Mouse (Mus musculus) adrenal gland, postnatal 25 days (tissue): ENCODE measurements around the gene Zbtb7a. TPM values are rescaled to one million over a fixed set of nuclear protein-coding genes. Genes with fewer than 3 reads are reported as not detected.
A peak's percentile ranks its signal among the peaks of the same experiment; 100 is the strongest.
"Not testable (repeated sequence)": the region's sequence is repeated elsewhere in the genome, so short reads cannot be mapped to it uniquely, and the experiment has no call there.

Experiments used
- DNase-seq: peaks from one replicate; pipeline ENCODE4 v3.0.0; 2021; ENCODE audit warnings: mixed read lengths
- total RNA-seq: library from RNA; stranded (reverse); gene quantifications from 2 replicates; pipeline ENCODE4 v1.2.3, GENCODE M21; 2021

Gene Zbtb7a
- total RNA-seq, 1 experiment from 2014 or later = 96.8 TPM

GRCm38 (mm10) chr10:81168521-81169244, 33.7 kb downstream of the Zbtb7a start:
- peak; percentile 87 for DNase-seq

- not testable (repeated sequence) for DNase-seq
Observed at GRCm38 (mm10) chr10:81169411-81169900, 34.4 kb downstream of the Zbtb7a start.

DNA sequence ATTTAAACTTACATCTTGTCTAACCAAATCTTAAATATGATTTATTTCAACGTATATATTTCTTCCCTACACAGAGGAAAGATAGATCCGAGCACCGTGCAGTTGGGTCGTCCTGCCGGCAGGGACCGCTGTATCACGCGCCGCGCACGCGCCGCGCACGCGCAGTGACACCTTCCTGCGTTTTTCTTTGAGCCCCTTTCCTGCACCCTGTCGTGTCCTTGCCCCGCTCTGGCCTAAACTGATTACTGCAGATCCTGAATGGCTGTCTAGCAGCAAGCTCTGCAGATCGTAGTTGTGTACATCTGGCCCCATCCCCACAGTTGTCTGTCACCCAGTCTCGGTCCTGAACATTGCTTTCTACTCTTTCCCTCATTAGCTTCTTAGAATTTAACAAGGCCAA, 38.1 kb downstream of the Zbtb7a start:
- DNase-seq = peak; percentile 87

DNA sequence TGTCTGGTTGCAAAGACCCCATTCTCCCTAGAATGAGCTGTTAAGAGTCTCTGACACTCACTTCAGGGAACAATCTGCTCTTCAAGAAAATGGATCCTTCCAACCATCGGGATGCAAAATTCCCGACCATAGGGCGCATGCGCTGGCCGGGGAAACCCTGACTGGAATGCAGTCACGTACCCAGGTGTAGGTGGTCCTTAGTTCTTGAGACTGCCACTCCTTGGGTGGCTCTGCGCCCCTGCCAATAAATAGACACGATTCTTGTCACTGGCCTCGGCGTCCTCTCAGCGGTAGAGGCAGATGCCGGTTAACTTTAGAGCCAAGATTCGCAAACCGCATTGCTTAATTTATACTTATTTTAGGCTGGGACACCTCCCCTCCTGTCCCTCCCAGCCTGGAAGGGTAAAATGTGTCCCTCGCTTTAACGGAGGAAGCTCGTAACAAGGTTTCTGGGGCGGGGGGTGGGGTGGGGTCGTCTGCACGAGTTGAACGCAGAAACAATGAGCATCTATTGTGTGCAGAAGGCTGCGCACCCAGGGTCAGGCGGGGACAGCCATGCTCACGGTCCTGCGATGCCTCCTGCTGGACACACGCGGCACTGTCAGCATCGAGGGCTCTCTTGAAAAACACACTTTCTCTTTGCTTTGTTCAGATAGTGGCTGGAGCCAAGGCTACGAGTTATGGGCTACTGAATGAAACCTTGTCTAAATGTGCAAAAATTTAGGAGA, 39.8 kb downstream of the Zbtb7a start:
- peak; percentile 88 for DNase-seq

- DNase-seq = not testable (repeated sequence)
Observed at GRCm38 (mm10) chr10:81175345-81175701, 40.3 kb downstream of the Zbtb7a start.

- no peak for DNase-seq
Observed at GRCm38 (mm10) chr10:81175936-81176465, 41.0 kb downstream of the Zbtb7a start.

DNA sequence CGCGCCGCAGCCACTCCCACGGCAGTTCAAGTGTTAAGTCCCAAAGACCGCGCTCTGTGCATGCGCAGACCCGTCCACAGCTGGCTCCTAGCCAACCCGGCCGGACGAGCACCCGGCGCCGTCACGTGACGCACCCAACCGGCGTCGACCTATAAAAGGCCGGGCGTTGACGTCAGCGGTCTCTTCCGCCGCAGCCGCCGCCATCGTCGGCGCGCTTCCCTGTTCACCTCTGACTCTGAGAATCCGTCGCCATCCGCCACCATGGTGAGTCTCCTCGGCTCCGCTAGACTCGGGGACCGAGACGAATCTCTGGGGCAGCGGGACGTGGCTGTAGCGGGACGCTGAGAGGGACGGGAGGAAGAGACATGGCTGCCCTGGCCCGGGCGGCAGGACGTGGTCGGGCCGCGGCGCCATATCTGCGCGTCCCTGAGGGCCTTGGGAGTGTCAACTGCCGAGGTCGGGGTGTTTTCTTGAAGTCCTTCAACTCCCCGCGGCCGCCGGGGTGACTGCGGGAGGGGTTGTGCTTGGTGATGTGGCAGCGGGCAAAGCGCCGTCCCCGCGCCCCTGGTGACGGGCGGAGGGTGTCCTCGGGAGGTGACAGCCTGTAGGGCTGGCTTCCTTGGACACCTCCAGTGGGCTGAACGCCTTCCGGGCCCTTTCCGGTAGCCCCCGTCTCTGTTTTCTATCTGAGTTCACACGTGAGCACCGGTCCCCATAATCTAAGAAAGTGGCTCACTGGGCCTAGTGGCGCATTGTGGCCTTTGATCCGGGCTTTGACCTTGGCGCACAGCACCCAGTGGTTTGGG, 41.6 kb downstream of the Zbtb7a start, which contains the start of gene Eef2:
TSS of gene Eef2 (plus strand) at position 166 of the 806 bp plus-strand sequence.
- peak; percentile 100 for DNase-seq

DNA sequence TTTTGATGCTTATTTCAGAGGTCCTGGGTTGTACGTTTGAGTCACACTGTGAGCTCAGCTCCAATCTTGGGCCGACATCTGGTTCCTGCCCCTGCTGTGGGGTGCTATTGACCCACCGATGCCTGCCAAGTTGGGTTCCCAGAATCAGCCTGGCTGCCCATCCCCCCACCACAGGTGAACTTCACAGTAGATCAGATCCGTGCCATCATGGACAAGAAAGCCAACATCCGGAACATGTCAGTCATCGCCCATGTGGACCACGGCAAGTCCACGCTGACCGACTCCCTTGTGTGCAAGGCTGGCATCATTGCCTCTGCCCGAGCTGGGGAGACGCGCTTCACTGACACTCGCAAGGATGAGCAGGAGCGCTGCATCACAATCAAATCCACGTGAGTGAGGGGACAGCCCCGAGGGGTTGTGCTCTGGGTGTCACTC, 42.5 kb downstream of the Zbtb7a start:
- DNase-seq = peak; percentile 59

DNA sequence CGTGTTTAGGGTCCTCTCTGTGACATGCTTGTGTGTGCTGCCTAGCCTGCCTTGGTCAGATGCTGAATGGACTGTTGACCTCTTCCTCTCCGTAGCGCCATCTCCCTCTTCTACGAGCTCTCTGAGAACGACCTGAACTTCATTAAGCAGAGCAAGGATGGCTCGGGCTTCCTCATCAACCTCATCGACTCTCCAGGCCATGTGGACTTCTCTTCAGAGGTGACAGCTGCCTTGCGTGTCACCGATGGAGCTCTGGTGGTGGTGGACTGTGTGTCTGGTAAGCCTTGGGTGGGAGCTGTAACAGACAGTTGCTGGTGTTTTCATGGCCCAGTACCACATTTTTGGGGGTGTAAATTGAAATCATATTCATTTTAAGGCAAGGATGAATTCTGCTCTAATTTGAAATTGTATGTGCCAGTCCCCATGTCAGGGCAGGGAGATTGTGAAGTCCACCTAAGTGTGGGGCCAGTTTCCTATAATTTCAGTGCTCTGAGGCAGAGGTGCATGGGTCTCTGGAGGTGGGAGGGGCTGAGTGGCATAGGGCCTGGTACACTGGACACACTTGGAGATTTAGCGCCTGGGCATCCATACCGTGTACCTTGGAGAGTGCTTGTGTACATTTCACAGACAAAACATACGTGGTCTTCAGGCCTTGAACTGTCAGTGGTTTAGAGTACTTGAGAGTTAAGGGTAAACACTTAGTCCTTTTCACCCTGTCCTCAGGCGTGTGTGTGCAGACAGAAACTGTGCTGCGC, 43.1 kb downstream of the Zbtb7a start:
- no peak for DNase-seq

DNA sequence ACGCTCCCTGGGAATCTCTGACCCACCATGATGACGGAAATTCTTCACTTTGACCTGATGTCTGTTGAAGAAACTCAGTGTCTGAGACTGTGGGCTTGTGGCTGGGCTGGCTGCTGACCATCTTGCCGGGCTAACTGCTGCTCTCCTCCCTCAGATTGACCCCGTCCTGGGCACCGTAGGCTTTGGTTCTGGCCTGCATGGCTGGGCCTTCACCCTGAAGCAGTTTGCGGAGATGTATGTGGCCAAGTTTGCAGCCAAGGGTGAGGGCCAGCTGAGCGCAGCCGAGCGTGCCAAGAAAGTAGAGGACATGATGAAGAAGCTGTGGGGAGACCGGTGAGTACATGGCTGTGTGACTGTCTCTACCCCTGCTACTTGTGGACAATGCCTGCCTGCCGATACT, 43.9 kb downstream of the Zbtb7a start:
- no peak for DNase-seq

DNA sequence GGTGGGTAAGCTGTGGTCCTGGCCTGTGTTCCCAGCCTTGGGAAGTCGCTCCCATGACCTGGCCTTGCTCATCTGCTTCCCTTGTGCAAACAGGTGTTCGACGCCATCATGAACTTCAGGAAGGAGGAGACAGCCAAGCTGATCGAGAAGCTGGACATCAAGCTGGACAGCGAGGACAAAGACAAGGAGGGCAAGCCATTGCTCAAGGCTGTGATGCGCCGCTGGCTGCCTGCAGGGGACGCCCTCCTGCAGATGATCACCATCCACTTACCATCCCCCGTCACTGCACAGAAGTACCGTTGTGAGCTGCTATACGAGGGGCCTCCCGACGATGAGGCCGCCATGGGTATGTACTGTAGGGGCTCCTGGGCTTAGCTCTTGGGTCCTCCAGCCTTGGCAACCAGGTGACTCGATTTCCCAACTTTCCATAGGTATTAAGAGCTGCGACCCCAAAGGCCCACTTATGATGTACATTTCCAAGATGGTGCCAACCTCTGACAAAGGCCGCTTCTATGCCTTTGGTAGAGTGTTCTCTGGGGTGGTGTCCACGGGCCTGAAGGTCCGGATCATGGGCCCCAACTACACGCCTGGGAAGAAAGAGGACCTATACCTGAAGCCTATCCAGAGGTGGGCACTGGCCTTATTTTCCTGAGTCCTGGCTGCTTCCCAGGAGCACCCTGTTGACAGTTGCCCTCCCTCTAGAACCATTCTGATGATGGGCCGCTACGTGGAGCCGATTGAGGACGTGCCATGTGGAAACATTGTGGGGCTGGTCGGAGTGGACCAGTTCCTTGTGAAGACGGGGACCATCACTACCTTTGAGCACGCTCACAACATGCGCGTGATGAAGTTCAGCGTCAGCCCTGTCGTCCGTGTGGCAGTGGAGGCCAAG, 44.7 kb downstream of the Zbtb7a start:
- DNase-seq = no peak

- DNase-seq = no peak
Observed at GRCm38 (mm10) chr10:81180946-81181345, 45.9 kb downstream of the Zbtb7a start.

DNA sequence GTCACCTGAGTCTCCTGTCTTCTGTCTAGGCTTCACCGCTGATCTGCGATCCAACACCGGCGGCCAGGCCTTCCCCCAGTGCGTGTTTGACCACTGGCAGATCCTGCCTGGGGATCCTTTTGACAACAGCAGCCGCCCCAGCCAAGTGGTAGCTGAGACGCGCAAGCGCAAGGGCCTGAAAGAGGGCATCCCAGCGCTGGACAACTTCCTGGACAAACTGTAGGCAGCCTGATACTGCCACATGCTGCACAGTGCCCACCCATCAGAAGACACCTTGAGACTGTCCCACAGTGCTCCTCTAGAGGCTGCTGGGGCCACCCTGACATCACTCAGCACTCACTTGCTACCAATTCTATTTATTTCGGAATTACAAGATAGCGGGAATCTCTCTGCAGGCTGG, 46.8 kb downstream of the Zbtb7a start:
- DNase-seq = not testable (repeated sequence)

- DNase-seq = peak; percentile 91
Observed at GRCm38 (mm10) chr10:81182336-81183333, 47.6 kb downstream of the Zbtb7a start, which contains the start of gene Dapk3. Gene Dapk3, plus strand, starts transcription at chr10:81183005.

DNA sequence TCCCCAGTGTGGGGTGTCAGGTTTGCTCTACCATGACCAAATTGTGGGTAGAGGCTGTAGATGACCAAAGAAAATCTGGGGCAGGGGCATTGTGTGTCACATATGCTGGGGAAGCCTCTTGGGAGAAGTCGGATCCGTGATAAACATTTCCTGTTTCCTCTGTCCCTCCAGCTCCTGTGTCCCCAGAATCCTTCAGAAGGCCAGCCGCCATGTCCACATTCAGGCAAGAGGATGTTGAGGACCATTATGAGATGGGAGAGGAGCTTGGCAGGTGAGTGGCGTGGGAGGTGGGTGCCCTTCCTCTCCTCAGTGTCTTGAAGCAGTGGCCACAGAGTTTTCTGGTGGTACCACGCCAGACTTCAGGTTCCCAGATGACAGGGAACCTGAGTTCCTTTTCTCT, 48.8 kb downstream of the Zbtb7a start, which contains the start of gene 4930442H23Rik:
TSS of gene 4930442H23Rik (minus strand) at position 45 of the 400 bp plus-strand sequence.
- no peak for DNase-seq

DNA sequence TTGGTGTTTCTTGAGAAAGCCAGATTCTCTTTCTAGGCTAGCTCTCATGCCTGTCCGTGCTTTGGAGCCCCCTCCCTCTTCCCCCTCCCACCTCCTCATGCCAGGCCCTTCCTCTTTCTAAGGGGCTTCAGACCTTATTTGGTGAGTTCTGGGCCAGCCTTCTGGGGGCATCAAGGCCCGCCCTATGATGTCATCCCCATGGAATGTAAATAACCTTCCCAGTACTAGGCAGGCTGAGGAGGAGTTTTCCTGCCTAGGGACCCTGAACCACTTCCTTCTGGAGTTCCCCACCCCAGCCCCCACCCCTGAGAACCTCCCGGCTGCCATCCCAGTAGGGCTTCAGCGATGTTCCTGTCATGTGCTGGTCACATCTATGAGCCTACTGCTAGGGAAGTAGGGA, 49.7 kb downstream of the Zbtb7a start:
- DNase-seq = no peak

- no peak for DNase-seq
Observed at GRCm38 (mm10) chr10:81187161-81187560, 52.1 kb downstream of the Zbtb7a start.

- DNase-seq = no peak
Observed at GRCm38 (mm10) chr10:81189821-81190220, 54.8 kb downstream of the Zbtb7a start.
